Mouse (Mus musculus) heart, postnatal 0 days (tissue): ENCODE data around the gene Kctd15.

Experiments
- CTCF ChIP-seq: IDR thresholded peaks from 2 replicates; pipeline ENCODE4 v1.5.1; 2016; ENCODE audit warnings: antibody characterized with exemption, control low read depth, low read depth
- EP300 ChIP-seq: IDR thresholded peaks from 2 replicates; pipeline ENCODE4 v1.6.1; 2016; ENCODE audit warnings: antibody characterized with exemption, low read depth

DNA sequence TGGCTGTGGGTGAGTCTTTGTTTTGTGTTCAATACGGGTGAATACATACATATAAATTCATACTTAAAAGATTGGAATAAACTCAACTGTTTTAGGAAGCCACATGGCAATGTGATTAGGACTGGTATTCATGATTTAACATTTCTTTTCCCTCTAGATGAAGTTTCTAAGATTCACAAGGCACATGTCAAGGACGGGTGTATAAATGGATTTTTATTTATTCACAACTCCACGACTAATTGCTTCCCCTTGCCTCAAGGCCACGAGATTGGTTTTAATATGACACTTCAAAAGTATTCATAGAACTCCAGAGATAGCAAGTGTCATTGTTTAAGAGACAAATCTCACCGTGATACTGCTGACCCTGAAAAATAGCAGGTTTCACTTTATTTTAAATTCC lies at the start of gene Kctd15:
- TF ChIP-seq CTCF (no peak), EP300 (no peak)
